Mouse (Mus musculus): ENCODE measurements around the gene Cnn2. TPM values are rescaled to one million over a fixed set of nuclear protein-coding genes. Genes with fewer than 3 reads are reported as not detected.

Cnn2 gene
- polyA plus RNA-seq, 1 experiment from 2014 or later = 264 TPM

GRCm38 (mm10) chr10:79991548-79991947 is 3.2 kb downstream of the Cnn2 start:
- Histone ChIP-seq H3K27me3 (replicated peaks) (no peaks in the 10 kb centered on the region), H3K9ac (no peak overlapping the region), H3K4me3 (no peak overlapping the region), H3K27ac (replicated peaks) (no peak overlapping the region), H3K9me3 (no peaks in the 10 kb centered on the region), H3K36me3 (peaks cover 53% of the 10 kb centered on the region), H3K4me1 (peaks cover 35% of the 10 kb centered on the region), H3K4me2 (peak overlapping the region; percentile 96; the same call in 1 of the 2 replicates)
- ATAC-seq (ENCODE audit: extremely low read depth, insufficient number of reproducible peaks, low FRiP score, low TSS enrichment) = no peak
- 83% methylated on average over 6 of the region's 6 CpGs for WGBS

GRCm38 (mm10) chr10:79994397-79995115 is 6.2 kb downstream of the Cnn2 start:
- peaks cover 30% of the 10 kb centered on the region for H3K4me1 ChIP-seq
- peak overlapping the region; percentile 47; the same call in 1 of the 2 replicates for H3K9ac ChIP-seq
- WGBS = 74% methylated on average over 16 of the region's 16 CpGs
- no peaks in the 10 kb centered on the region for H3K9me3 ChIP-seq
- no peak for ATAC-seq (ENCODE audit: extremely low read depth, insufficient number of reproducible peaks, low FRiP score, low TSS enrichment)
- H3K36me3 ChIP-seq = peaks cover 53% of the 10 kb centered on the region
- H3K4me3 ChIP-seq = no peak overlapping the region
- H3K4me2 ChIP-seq = no peak overlapping the region
- no peak overlapping the region for H3K27ac ChIP-seq (replicated peaks)
- 0 out of 2 replicates have a peak, but pooled peaks cover 7% of the 10 kb centered on the region for H3K27me3 ChIP-seq (replicated peaks)

DNA sequence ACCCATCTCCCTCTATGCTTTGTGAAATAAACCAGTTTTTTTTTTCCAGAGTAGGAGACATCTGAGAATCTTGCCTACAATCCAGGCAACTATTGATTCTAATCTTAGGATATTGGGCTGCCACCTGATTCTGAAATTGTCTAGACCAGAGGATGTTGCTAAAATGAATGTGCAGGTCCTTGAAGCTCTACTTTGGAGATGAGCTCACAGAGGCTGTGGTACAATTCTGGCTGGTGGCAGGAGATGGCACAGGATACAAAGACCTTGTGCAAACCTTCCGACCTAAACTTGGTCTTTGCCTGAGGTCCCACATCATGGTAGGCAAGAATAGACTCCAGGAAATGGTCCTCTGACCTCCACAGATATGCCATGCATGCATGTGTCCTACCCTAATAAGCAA is 7.3 kb downstream of the Cnn2 start:
- peak overlapping the region; percentile 61 for H3K4me3 ChIP-seq
- H3K9ac ChIP-seq = no peak overlapping the region
- no peaks in the 10 kb centered on the region for H3K9me3 ChIP-seq
- H3K4me2 ChIP-seq = peak overlapping the region; percentile 78; the same call in 1 of the 2 replicates
- H3K27me3 ChIP-seq (replicated peaks) = peaks cover 12% of the 10 kb centered on the region; the same call in 1 of the 2 replicates
- 74% methylated on average over 1 of the region's 1 CpGs for WGBS
- peak overlapping the region; percentile 51 for H3K27ac ChIP-seq (replicated peaks)
- ATAC-seq (ENCODE audit: extremely low read depth, insufficient number of reproducible peaks, low FRiP score, low TSS enrichment) = no peak
- H3K4me1 ChIP-seq = peaks cover 22% of the 10 kb centered on the region
- peaks cover 53% of the 10 kb centered on the region for H3K36me3 ChIP-seq

DNA sequence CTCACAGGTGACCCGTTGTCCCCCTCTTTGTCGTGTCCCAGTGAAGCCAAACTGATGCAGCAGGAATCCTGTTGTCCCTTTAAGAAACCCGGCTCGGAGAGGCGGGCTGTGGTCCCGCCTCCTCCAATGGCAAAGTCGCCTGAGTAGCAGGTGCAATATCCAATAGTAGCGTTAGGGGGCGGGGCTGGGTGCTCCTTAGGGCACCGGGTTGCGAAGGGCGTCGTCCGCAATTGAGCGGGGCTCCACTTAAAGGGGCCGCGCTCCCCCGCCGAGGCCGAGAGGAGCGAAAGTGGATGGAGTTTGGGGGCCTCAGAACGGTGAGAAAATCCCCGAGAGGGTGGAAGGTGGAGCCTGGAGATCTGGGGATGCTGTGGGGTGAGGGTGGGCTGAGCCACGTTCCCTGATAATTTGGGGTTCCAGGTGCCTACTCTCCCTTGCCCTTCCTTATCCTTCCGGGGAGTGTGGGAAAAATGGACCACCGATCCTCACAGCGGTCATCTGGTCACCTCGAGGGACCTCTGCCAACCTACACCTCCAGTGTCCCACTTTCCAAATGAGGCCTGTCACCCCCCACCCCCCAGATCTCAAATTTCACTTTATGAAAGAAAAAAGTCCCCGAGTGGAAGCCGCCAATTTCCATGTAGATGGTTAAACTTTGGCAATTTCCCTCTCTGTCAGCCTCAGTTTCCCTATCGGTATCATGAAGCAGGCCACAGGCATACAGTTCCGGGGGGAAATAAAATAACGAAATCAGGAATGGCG is 8.1 kb downstream of the Cnn2 start, which contains the start of gene Abca7:
TSS of gene Abca7 (plus strand) at position 223 of the 762 bp plus-strand sequence.
- Histone ChIP-seq H3K4me3 (peak within 1 kb of the TSS; percentile 61), H3K9ac (peak within 1 kb of the TSS; percentile 83)
- ATAC-seq (ENCODE audit: extremely low read depth, insufficient number of reproducible peaks, low FRiP score, low TSS enrichment) = peak; percentile 71

DNA sequence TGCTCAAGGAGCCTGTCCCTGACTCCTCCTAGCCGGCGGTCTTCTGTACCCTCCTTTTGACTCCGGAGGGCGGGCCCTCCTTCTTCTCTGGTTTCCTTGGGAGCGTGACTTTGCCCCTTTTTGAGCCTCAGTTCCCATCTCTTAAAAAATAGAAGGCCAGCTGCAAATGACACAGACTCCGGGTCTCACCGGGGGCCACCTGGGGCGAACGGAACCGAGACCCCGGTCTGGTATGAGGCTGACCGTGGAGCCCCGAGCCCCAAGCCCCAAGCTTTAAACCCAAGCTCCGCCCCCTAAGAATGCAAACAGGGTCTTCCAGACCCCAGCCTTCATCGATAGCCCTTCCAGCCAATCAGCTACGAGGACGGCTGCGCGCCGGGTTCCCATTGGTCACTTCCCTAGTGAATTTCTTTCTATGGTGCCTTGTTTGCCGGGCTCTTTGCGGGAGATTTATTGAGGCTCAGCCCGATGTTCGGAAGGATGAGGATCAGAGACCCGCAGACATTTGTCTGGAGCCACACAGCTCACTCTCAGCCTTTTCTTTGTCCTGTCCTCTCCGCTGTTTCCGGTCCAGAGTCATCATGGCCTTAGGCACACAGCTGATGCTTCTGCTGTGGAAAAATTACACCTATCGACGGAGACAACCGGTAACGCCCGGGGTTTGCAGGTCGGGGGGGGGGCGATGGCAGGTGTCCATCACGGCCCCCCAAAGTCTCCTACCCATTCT is 8.8 kb downstream of the Cnn2 start:
- Histone ChIP-seq H3K9me3 (no peaks in the 10 kb centered on the region), H3K36me3 (peaks cover 37% of the 10 kb centered on the region), H3K27me3 (replicated peaks) (peaks cover 24% of the 10 kb centered on the region), H3K4me1 (peaks cover 16% of the 10 kb centered on the region), H3K4me2 (peak overlapping the region; percentile 78), H3K4me3 (peak overlapping the region; percentile 61), H3K9ac (peak overlapping the region; percentile 83), H3K27ac (replicated peaks) (peak overlapping the region; percentile 75)
- no peak; the same call in none of the 2 replicates for ATAC-seq (ENCODE audit: extremely low read depth, insufficient number of reproducible peaks, low FRiP score, low TSS enrichment)
- WGBS = 1% methylated on average over 35 of the region's 35 CpGs

More for the DNA sequence above, 8.1 kb downstream of the Cnn2 start, which contains the start of gene Abca7:
- Histone ChIP-seq H3K4me2 (peak within 1 kb of the TSS; percentile 78), H3K27ac (replicated peaks) (peak within 1 kb of the TSS; percentile 75), H3K27me3 (replicated peaks) (peaks cover 17% of the 10 kb centered on the region), H3K9me3 (no peaks in the 10 kb centered on the region), H3K4me1 (peaks cover 15% of the 10 kb centered on the region), H3K36me3 (peaks cover 44% of the 10 kb centered on the region)
- WGBS = under 1% methylated on average over 34 of the region's 34 CpGs

GRCm38 (mm10) chr10:79997819-79998218 is 9.4 kb downstream of the Cnn2 start:
- Histone ChIP-seq H3K27me3 (replicated peaks) (peaks cover 30% of the 10 kb centered on the region), H3K9me3 (no peaks in the 10 kb centered on the region), H3K27ac (replicated peaks) (peak overlapping the region; percentile 75), H3K4me2 (peak overlapping the region; percentile 78), H3K9ac (peak overlapping the region; percentile 83), H3K4me3 (peak overlapping the region; percentile 61), H3K36me3 (peaks cover 31% of the 10 kb centered on the region), H3K4me1 (peaks cover 22% of the 10 kb centered on the region)
- 10% methylated on average over 15 of the region's 15 CpGs for WGBS
- ATAC-seq (ENCODE audit: extremely low read depth, insufficient number of reproducible peaks, low FRiP score, low TSS enrichment) = no peak

DNA sequence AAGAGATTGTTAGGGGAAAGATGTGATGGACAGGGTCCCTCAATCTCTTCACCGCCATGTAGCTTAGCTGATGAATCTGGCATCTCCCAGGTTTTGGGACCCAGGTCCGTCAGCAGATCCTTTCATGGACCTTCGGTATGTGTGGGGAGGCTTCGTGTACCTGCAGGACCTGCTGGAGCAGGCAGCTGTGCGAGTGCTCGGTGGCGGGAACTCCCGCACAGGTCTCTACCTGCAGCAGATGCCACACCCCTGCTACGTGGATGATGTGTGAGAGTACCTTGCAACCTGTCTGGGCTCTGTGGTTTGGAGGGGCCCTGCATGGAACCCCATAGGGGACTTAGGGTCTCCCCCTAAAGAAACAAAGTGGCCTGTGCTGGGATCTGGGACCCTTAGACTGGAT is 13.6 kb downstream of the Cnn2 start:
- H3K9ac ChIP-seq = no peak overlapping the region
- peaks cover 33% of the 10 kb centered on the region for H3K4me1 ChIP-seq
- peaks cover 38% of the 10 kb centered on the region for H3K27me3 ChIP-seq (replicated peaks)
- no peak overlapping the region for H3K27ac ChIP-seq (replicated peaks)
- H3K36me3 ChIP-seq = no peaks in the 10 kb centered on the region
- H3K4me2 ChIP-seq = no peak overlapping the region
- H3K9me3 ChIP-seq = no peaks in the 10 kb centered on the region
- no peak overlapping the region for H3K4me3 ChIP-seq
- WGBS = 73% methylated on average over 9 of the region's 9 CpGs
- no peak for ATAC-seq (ENCODE audit: extremely low read depth, insufficient number of reproducible peaks, low FRiP score, low TSS enrichment)

GRCm38 (mm10) chr10:80002829-80003228 is 14.4 kb downstream of the Cnn2 start:
- no peaks in the 10 kb centered on the region for H3K9me3 ChIP-seq
- peak overlapping the region; percentile 54; the same call in 1 of the 2 replicates for H3K9ac ChIP-seq
- peaks cover 27% of the 10 kb centered on the region for H3K4me1 ChIP-seq
- no peak overlapping the region for H3K4me3 ChIP-seq
- ATAC-seq (ENCODE audit: extremely low read depth, insufficient number of reproducible peaks, low FRiP score, low TSS enrichment) = no peak
- H3K27me3 ChIP-seq (replicated peaks) = peaks cover 38% of the 10 kb centered on the region
- H3K36me3 ChIP-seq = no peaks in the 10 kb centered on the region
- peak overlapping the region; percentile 6 for H3K4me2 ChIP-seq
- 28% methylated on average over 21 of the region's 21 CpGs for WGBS
- H3K27ac ChIP-seq (replicated peaks) = no peak overlapping the region

DNA sequence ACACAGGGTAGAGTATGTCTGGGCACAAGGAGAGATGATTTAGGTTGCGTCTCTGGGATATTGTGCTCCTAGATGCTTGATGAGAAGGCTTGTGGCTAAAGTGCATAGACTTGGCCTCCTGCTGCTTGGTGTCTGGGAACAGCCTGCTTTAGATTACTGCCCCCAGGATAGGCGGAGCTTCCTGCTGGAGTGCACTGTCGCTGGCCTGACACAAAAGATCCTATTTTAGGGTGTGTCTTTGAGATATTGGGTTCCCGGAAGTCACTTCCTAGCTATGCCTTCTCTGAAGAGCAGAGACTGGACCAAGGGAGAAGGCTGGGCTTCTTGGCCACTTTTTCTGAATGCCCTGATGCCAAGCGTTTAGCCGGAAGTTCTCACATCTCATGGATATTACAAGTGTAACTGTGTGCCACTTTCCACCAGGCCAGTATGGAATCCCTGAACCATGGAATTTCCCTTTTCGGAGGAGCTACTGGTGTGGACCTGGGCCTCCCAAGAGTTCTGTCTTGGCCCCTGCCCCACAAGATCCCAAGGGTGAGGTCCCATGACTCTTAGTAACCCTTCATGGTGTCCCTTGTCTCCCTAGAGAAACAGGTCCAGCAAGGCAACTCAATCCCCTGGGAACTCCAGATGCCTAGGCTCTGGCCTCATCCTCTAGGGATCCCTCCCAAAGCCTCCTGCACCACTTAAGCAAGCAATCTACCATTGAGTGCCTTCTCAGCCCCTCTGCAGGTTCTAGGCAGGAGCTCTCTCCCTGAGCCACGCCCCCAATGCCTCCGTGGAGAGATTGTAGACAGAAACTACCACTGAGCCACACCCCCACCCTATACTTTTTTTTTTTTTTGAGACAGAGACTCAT is 15.2 kb downstream of the Cnn2 start:
- no peak for ATAC-seq (ENCODE audit: extremely low read depth, insufficient number of reproducible peaks, low FRiP score, low TSS enrichment)
- 43% methylated on average over 9 of the region's 9 CpGs for WGBS
- Histone ChIP-seq H3K4me3 (no peak overlapping the region), H3K27ac (replicated peaks) (no peak overlapping the region), H3K4me1 (peaks cover 21% of the 10 kb centered on the region), H3K27me3 (replicated peaks) (peaks cover 38% of the 10 kb centered on the region), H3K4me2 (no peak overlapping the region), H3K9me3 (no peaks in the 10 kb centered on the region), H3K9ac (peak overlapping the region; percentile 54), H3K36me3 (peaks cover 6% of the 10 kb centered on the region)

GRCm38 (mm10) chr10:80004233-80004705 is 15.9 kb downstream of the Cnn2 start:
- peaks cover 34% of the 10 kb centered on the region for H3K27me3 ChIP-seq (replicated peaks)
- peaks cover 13% of the 10 kb centered on the region for H3K36me3 ChIP-seq
- H3K9me3 ChIP-seq = no peaks in the 10 kb centered on the region
- no peak overlapping the region for H3K27ac ChIP-seq (replicated peaks)
- no peak for ATAC-seq (ENCODE audit: extremely low read depth, insufficient number of reproducible peaks, low FRiP score, low TSS enrichment)
- 76% methylated on average over 8 of the region's 8 CpGs for WGBS
- H3K4me2 ChIP-seq = no peak overlapping the region
- H3K4me3 ChIP-seq = no peak overlapping the region
- H3K9ac ChIP-seq = no peak overlapping the region
- peaks cover 21% of the 10 kb centered on the region for H3K4me1 ChIP-seq

All from heart, embryonic 13.5 days (tissue).